Mouse (Mus musculus) common myeloid progenitor, adult 5-6 weeks (primary cell): Measurements from ENCODE around the gene Rsph6a. TPM values are rescaled to one million over a fixed set of nuclear protein-coding genes. Genes with fewer than 3 reads are reported as not detected.

Source experiments
- ATAC-seq: replicated peaks from 2 replicates; pipeline ENCODE4 v1.8.0; 2016; ENCODE audit warnings: low read depth, mild to moderate bottlenecking, moderate TSS enrichment, inconsistent platforms; ENCODE audit not compliant: poor library complexity, severe bottlenecking
- total RNA-seq: library from RNA; stranded (forward); fragments of 200-1000, 187-1606 nt; gene quantifications from 2 replicates; pipeline ENCODE4 v1.2.3, GENCODE M21; 2017

The Rsph6a gene
- total RNA-seq, 1 experiment from 2014 or later: not detected

- ATAC-seq: no peak
Observed at GRCm38 (mm10) chr7:19094826-19095750, 40.6 kb downstream of the Rsph6a start.

GRCm38 (mm10) chr7:19095751-19096110 is 41.2 kb downstream of the Rsph6a start:
- ATAC-seq: peak; percentile 23; the same call in 1 of the 2 replicates

- no peak for ATAC-seq
Observed at GRCm38 (mm10) chr7:19096421-19096976, 42.0 kb downstream of the Rsph6a start.

- ATAC-seq: no peak
Observed at GRCm38 (mm10) chr7:19097217-19097616, 42.7 kb downstream of the Rsph6a start.

GRCm38 (mm10) chr7:19097863-19098262 is 43.4 kb downstream of the Rsph6a start:
- ATAC-seq: no peak

GRCm38 (mm10) chr7:19098811-19099210 is 44.3 kb downstream of the Rsph6a start:
- no peak for ATAC-seq

- no peak for ATAC-seq
Observed at GRCm38 (mm10) chr7:19100290-19100689, 45.8 kb downstream of the Rsph6a start.

- ATAC-seq: no peak
Observed at GRCm38 (mm10) chr7:19103741-19104140, 49.3 kb downstream of the Rsph6a start.

- ATAC-seq: no peak
Observed at GRCm38 (mm10) chr7:19104486-19104885, 50.0 kb downstream of the Rsph6a start.

GRCm38 (mm10) chr7:19107436-19107835 is 52.9 kb downstream of the Rsph6a start:
- ATAC-seq: no peak

- no peak for ATAC-seq
Observed at GRCm38 (mm10) chr7:19109565-19109964, 55.1 kb downstream of the Rsph6a start.

- ATAC-seq: no peak; the same call in 1 of the 2 replicates
Observed at GRCm38 (mm10) chr7:19118028-19118771, 63.7 kb downstream of the Rsph6a start, which contains the start of gene Gm4969. Gene Gm4969 (minus strand): TSS chr7:19118368.

GRCm38 (mm10) chr7:19119083-19119482 is 64.6 kb downstream of the Rsph6a start:
- no peak for ATAC-seq

- ATAC-seq: peak; percentile 99
Observed at GRCm38 (mm10) chr7:19119631-19120429, 65.3 kb downstream of the Rsph6a start, which contains the start of gene Fbxo46. Gene Fbxo46 (plus strand): TSS chr7:19119859.

GRCm38 (mm10) chr7:19121686-19122085 is 67.2 kb downstream of the Rsph6a start:
- no peak for ATAC-seq

Other genes with a start within 250 kb of the Rsph6a start
- gene Psg17, start 233.1 kb upstream of the Rsph6a start, total RNA-seq: not detected in 2 replicates
- gene Mill2, start 214.7 kb upstream of the Rsph6a start, total RNA-seq: 0.37 and 0.49 TPM in 2 replicates
- gene Pglyrp1, start 183.4 kb upstream of the Rsph6a start, total RNA-seq: 2.2 and 10.0 TPM in 2 replicates
- gene Ccdc61, start 144.3 kb upstream of the Rsph6a start, total RNA-seq: 16.5 and 19.8 TPM in 2 replicates
- gene Nova2, start 128.8 kb upstream of the Rsph6a start, total RNA-seq: 0.14 TPM in 1 of 2 replicates, not detected in the other
- not detected in 2 replicates for gene Nanos2, start 67.3 kb upstream of the Rsph6a start, total RNA-seq
- gene Mypop, start 63.4 kb upstream of the Rsph6a start, total RNA-seq: 0.64 TPM in 1 of 2 replicates, not detected in the other
- 13.1 and 14.6 TPM in 2 replicates for gene Irf2bp1, start 50.6 kb upstream of the Rsph6a start, total RNA-seq
- 0.50 TPM in 1 of 2 replicates, not detected in the other for gene Foxa3, start 31.2 kb upstream of the Rsph6a start, total RNA-seq
- 48.9 and 54.0 TPM in 2 replicates for gene Sympk, start 30.3 kb upstream of the Rsph6a start, total RNA-seq
- gene Dmwd, start 21.5 kb downstream of the Rsph6a start, total RNA-seq: 6.3 and 12.7 TPM in 2 replicates
- gene Dmpk, start 29.2 kb downstream of the Rsph6a start, total RNA-seq: 0.32 TPM in 1 of 2 replicates, not detected in the other
- 3.1 and 5.1 TPM in 2 replicates for gene Six5, start 39.9 kb downstream of the Rsph6a start, total RNA-seq
- 0.68 and 1.5 TPM in 2 replicates for gene Gm4969, start 63.7 kb downstream of the Rsph6a start, total RNA-seq
- 5.7 and 6.6 TPM in 2 replicates for gene Fbxo46, start 65.2 kb downstream of the Rsph6a start, total RNA-seq
- 3.7 and 5.4 TPM in 2 replicates for gene Qpctl, start 94.6 kb downstream of the Rsph6a start, total RNA-seq
- gene Snrpd2, start 95.0 kb downstream of the Rsph6a start, total RNA-seq: 73.5 and 79.5 TPM in 2 replicates
- gene Gipr, start 111.4 kb downstream of the Rsph6a start, total RNA-seq: not detected in 2 replicates
- gene Eml2, start 121.7 kb downstream of the Rsph6a start, total RNA-seq: 10.6 and 15.9 TPM in 2 replicates
- not detected in 2 replicates for gene Gpr4, start 157.8 kb downstream of the Rsph6a start, total RNA-seq
- gene Opa3, start 173.6 kb downstream of the Rsph6a start, total RNA-seq: 22.4 and 24.0 TPM in 2 replicates
- 47.6 and 61.7 TPM in 2 replicates for gene Vasp, start 217.1 kb downstream of the Rsph6a start, total RNA-seq
- gene Ppm1n, start 225.4 kb downstream of the Rsph6a start, total RNA-seq: not detected in 2 replicates
- 0.14 TPM in 1 of 2 replicates, not detected in the other for gene Rtn2, start 227.9 kb downstream of the Rsph6a start, total RNA-seq